Mouse (Mus musculus): ENCODE measurements around the gene Add3.

DNA sequence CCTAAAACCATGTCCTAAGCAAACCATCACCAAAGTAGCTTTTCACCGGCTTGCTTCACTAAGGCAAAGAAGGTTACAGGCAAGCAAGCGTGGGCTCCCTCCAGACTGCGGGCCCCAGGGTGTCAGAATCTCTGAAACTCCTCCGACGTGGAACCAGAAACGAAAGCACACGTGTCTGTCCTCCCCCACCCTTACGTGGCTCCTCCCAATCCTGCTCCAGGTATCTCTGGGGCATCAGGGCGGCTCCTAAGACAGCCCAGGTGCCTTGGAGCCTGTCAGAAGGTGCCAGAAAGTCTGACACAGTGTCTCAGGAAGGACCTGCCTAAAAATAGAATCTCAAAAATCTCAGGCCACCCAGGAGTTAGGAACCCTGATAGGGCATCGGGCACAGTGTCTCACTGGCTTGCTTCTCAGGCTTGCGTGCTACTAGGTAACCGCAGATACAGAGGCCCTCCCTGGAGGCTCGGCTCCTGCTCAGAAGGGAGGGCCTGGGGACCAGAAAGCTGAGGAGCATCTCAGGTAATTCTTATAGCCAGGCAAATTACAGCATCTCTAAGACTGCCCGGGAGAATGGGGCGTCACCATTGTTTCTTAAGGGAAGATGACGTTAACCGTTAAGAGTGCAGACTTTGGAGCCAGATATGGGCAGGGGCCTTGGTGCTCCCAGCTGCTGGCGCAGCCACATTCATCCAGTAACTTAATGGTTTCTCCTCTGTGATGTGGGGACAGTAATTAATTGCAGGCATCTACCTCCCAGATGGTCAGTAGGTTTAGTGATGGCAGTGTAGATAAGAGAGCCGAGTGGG lies 136.9 kb downstream of the Add3 start:
- no peak for TF ChIP-seq CTCF (conservative IDR thresholded peaks at IDR 0.05; ENCODE audit: low read length)
- TF ChIP-seq POU5F1 (IDR thresholded peaks at IDR 0.05; ENCODE audit: borderline replicate concordance, low read length): no peak
- no peak for TF ChIP-seq NANOG (IDR thresholded peaks at IDR 0.05; ENCODE audit: borderline replicate concordance, low read length)

Data from E14TG2a.4 (cell line).